Mouse (Mus musculus) heart, embryonic 10.5 days (tissue): Measurements from ENCODE around the gene Cbx1. TPM values are rescaled to one million over a fixed set of nuclear protein-coding genes. Genes with fewer than 3 reads are reported as not detected.

ENCODE experiments used
- DNase-seq: peaks from one replicate; pipeline ENCODE4 v3.0.0-alpha.2; 2017; ENCODE audit warnings: low spot score
- H3K27ac ChIP-seq: fragments of 300-500 bp; sonication (generic); 2 replicates; pipeline ENCODE4 v1.5.1; 2016; ENCODE audit warnings: mild to moderate bottlenecking
- H3K27me3 ChIP-seq: fragments of 300-500 bp; sonication (generic); 2 replicates; pipeline ENCODE4 v1.6.1; 2016; ENCODE audit warnings: mild to moderate bottlenecking; ENCODE audit not compliant: poor library complexity, insufficient read depth, severe bottlenecking
- H3K36me3 ChIP-seq: fragments of 300-500 bp; sonication (generic); 2 replicates; pipeline ENCODE4 v1.6.1; 2016; ENCODE audit warnings: mild to moderate bottlenecking, moderate library complexity
- H3K4me1 ChIP-seq: fragments of 300-500 bp; sonication (generic); 2 replicates; pipeline ENCODE4 v1.6.1; 2016; ENCODE audit warnings: mild to moderate bottlenecking
- H3K4me3 ChIP-seq: fragments of 300-500 bp; sonication (generic); 2 replicates; pipeline ENCODE4 v1.5.1; 2016; ENCODE audit warnings: mild to moderate bottlenecking, moderate library complexity
- H3K9me3 ChIP-seq: fragments of 300-500 bp; sonication (generic); 2 replicates; pipeline ENCODE4 v1.6.1; 2016; ENCODE audit warnings: mild to moderate bottlenecking, moderate library complexity
- WGBS: fragments of 180-500 bp; shearing (Covaris S2); methylation state at CpG from one replicate; pipeline ENCODE4 v1.1.7; 2016; 5-methylcytosine and 5-hydroxymethylcytosine counted together
- polyA plus RNA-seq: library from polyadenylated mRNA; unstranded; fragments of >200 nt; fragmentation: Nextera tagmentation; extraction: Ambion mirVana; gene quantifications from 2 replicates; pipeline ENCODE4 v1.2.1, GENCODE M21; 2016

The Cbx1 gene
- polyA plus RNA-seq, 1 experiment from 2014 or later, result 101 TPM

DNA sequence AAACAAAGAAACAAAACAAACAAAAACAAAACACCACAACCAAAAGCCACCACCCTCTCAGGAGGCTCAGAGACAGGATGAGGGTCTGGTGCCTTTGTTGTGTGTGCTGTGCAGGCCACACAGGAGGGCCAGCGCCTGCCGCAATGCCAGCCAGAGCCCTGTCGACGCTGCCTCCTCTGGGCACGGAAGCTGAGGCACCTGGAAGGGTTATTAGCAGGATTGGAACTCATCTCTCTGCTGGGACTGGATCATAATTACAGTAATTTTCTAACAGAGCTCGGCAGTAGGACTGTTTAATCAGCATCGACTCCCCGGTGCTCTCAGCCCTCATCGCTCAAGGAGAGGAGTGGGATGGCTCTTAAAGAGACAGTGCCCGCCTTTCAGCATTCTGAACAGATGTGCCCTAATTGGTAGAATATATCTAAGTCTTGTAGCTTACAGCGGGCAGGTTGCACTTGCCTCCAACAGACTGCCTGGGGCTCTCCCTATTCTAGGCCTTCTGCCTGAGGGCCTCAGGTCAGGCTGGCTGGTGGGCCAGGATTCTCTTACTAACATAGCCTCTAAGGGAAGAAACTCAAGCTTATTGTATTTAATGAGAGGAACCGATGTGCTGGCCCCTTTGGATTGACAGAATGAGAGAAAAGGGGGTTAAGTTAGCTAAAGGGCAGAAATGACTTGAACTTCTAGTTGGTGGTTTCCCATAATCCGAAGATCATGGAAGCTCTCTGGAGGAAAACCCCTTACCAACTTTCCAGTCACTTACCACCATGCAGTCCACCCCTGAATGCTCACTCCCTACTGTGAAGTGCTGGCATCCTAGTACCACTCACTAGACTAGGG, 24.2 kb upstream of the Cbx1 start:
- 38% methylated on average over 13 of the region's 13 CpGs for WGBS

DNA sequence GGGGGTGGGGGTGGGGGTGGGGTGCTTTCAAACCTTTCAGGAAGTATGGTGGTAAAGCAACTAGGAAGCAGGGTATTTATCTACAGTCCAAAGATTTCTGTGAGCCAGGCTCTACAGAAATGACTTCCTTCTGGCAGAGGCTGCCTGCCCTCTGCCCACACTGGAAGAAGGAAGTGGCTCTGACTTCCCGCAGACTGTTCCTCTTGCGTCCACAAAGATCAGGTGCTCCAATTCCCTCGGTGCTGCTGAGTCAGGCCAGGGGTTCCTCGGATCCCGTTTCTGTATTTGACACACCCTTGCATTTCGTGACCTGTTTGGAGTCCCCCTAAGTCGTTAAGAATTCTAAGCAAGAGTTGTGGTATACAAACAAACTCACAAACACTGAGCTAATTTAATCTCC, 23.3 kb upstream of the Cbx1 start:
- 62% methylated on average over 7 of the region's 7 CpGs for WGBS
- Histone ChIP-seq H3K4me3 (no peak overlapping the region), H3K27me3 (no peaks in the 10 kb centered on the region), H3K27ac (no peak overlapping the region), H3K9me3 (no peaks in the 10 kb centered on the region), H3K36me3 (peaks cover 31% of the 10 kb centered on the region), H3K4me1 (peaks cover 27% of the 10 kb centered on the region)
- no peak for DNase-seq

More for the DNA sequence above, 24.2 kb upstream of the Cbx1 start:
- no peaks in the 10 kb centered on the region for H3K9me3 ChIP-seq
- H3K4me1 ChIP-seq, result peaks cover 27% of the 10 kb centered on the region
- DNase-seq, result no peak
- H3K36me3 ChIP-seq, result peaks cover 22% of the 10 kb centered on the region
- no peaks in the 10 kb centered on the region for H3K27me3 ChIP-seq
- no peak overlapping the region for H3K27ac ChIP-seq
- H3K4me3 ChIP-seq, result no peak overlapping the region

GRCm38 (mm10) chr11:96766555-96766954, 22.4 kb upstream of the Cbx1 start:
- 80% methylated on average over 12 of the region's 12 CpGs for WGBS
- H3K9me3 ChIP-seq, result no peaks in the 10 kb centered on the region
- H3K4me1 ChIP-seq, result peaks cover 27% of the 10 kb centered on the region
- no peak overlapping the region for H3K27ac ChIP-seq
- H3K27me3 ChIP-seq, result no peaks in the 10 kb centered on the region
- no peak overlapping the region for H3K4me3 ChIP-seq
- H3K36me3 ChIP-seq, result peaks cover 40% of the 10 kb centered on the region
- no peak for DNase-seq

DNA sequence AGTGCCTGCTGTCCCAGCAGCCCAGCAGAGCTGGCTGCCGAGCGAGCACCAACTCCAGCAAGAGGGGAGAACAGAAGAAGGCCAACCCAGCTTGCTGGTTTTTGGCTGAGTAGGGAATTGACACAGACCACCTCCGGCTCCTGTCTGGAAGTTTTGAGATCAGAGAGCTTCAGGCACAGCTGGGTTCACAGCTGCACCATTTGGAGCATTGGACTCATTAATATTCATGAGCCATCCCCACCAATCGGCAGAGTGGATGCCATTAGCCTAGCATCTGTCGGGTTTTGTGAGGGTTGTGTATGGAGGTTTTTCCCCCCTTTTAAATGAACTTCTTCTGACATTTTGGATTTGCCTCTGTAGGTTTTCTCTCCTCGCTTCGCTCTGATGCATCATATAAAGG, 21.8 kb upstream of the Cbx1 start:
- 50% methylated on average over 7 of the region's 7 CpGs for WGBS
- H3K27me3 ChIP-seq, result no peaks in the 10 kb centered on the region
- DNase-seq, result no peak

DNA sequence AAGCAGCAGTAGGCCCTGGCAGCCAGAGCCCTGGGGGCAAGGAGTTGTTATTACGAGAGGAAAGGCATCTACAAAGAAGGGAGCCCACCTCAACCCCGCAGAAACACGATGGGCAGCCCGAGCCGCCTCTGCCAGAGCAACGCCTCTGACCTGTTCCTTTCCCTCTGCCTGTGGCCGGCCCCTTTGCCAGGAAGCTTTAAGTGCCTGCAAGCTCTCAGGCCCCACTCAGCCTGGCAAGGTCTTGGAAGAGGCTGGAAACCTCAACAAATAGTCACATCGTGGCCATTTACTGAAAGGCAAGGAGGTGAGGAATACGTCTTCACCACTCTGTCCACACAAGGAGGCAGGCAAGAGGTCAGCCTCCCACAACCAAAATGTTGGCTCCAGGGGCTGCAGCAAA, 20.7 kb upstream of the Cbx1 start:
- Histone ChIP-seq H3K36me3 (peaks cover 57% of the 10 kb centered on the region), H3K27me3 (no peaks in the 10 kb centered on the region), H3K4me3 (no peak overlapping the region), H3K4me1 (peaks cover 24% of the 10 kb centered on the region), H3K27ac (no peak overlapping the region), H3K9me3 (no peaks in the 10 kb centered on the region)
- 57% methylated on average over 9 of the region's 9 CpGs for WGBS
- no peak for DNase-seq

More for the DNA sequence above, 21.8 kb upstream of the Cbx1 start:
- peaks cover 27% of the 10 kb centered on the region for H3K4me1 ChIP-seq
- H3K4me3 ChIP-seq, result no peak overlapping the region
- H3K36me3 ChIP-seq, result peaks cover 46% of the 10 kb centered on the region
- no peak overlapping the region for H3K27ac ChIP-seq
- no peaks in the 10 kb centered on the region for H3K9me3 ChIP-seq

- Histone ChIP-seq H3K27ac (no peak overlapping the region), H3K9me3 (no peaks in the 10 kb centered on the region), H3K36me3 (peaks cover 65% of the 10 kb centered on the region), H3K4me3 (no peak overlapping the region), H3K4me1 (peaks cover 8% of the 10 kb centered on the region), H3K27me3 (no peaks in the 10 kb centered on the region)
- no peak for DNase-seq
- WGBS, result 92% methylated on average over 9 of the region's 9 CpGs
Measured at GRCm38 (mm10) chr11:96771274-96771975, 17.5 kb upstream of the Cbx1 start.

DNA sequence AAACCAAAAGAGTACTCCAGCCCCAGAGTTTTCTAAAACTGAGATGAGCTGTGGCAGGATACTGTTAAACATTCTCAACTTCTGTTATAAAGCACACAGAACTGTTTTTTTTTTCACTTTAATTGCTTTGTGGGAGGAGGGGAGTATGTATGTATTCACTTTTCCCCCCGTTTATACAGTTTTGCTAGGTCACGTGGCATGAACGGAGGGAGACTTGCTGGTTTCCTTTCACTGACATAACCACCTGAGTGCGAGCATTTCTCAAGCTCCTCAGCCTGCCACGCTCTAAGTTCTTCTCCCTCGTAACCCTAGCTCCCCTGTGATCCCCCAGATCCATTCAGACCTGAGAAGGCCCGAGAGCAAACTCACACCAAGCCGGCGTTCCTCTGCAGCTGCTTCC, 16.5 kb upstream of the Cbx1 start:
- WGBS, result 89% methylated on average over 9 of the region's 9 CpGs
- no peaks in the 10 kb centered on the region for H3K27me3 ChIP-seq
- no peak overlapping the region for H3K27ac ChIP-seq
- H3K4me3 ChIP-seq, result no peak overlapping the region
- peaks cover 65% of the 10 kb centered on the region for H3K36me3 ChIP-seq
- no peak for DNase-seq
- H3K4me1 ChIP-seq, result peaks cover 18% of the 10 kb centered on the region
- H3K9me3 ChIP-seq, result no peaks in the 10 kb centered on the region

GRCm38 (mm10) chr11:96774536-96774935, 14.4 kb upstream of the Cbx1 start:
- no peak overlapping the region for H3K4me3 ChIP-seq
- H3K9me3 ChIP-seq, result no peaks in the 10 kb centered on the region
- no peaks in the 10 kb centered on the region for H3K27me3 ChIP-seq
- no peak overlapping the region for H3K27ac ChIP-seq
- DNase-seq, result no peak
- 85% methylated on average over 3 of the region's 3 CpGs for WGBS
- peaks cover 45% of the 10 kb centered on the region for H3K36me3 ChIP-seq
- peaks cover 17% of the 10 kb centered on the region for H3K4me1 ChIP-seq

- no peaks in the 10 kb centered on the region for H3K27me3 ChIP-seq
- 84% methylated on average over 8 of the region's 8 CpGs for WGBS
- no peak for DNase-seq
- peaks cover 40% of the 10 kb centered on the region for H3K36me3 ChIP-seq
- no peak overlapping the region for H3K27ac ChIP-seq
- H3K9me3 ChIP-seq, result no peaks in the 10 kb centered on the region
- no peak overlapping the region for H3K4me3 ChIP-seq
- peaks cover 17% of the 10 kb centered on the region for H3K4me1 ChIP-seq
Measured at GRCm38 (mm10) chr11:96775063-96775462, 13.9 kb upstream of the Cbx1 start.

GRCm38 (mm10) chr11:96775665-96776064, 13.3 kb upstream of the Cbx1 start:
- H3K9me3 ChIP-seq, result no peaks in the 10 kb centered on the region
- peaks cover 17% of the 10 kb centered on the region for H3K4me1 ChIP-seq
- 79% methylated on average over 7 of the region's 7 CpGs for WGBS
- DNase-seq, result no peak
- H3K27me3 ChIP-seq, result no peaks in the 10 kb centered on the region
- H3K36me3 ChIP-seq, result peaks cover 34% of the 10 kb centered on the region
- H3K4me3 ChIP-seq, result no peak overlapping the region
- no peak overlapping the region for H3K27ac ChIP-seq

DNA sequence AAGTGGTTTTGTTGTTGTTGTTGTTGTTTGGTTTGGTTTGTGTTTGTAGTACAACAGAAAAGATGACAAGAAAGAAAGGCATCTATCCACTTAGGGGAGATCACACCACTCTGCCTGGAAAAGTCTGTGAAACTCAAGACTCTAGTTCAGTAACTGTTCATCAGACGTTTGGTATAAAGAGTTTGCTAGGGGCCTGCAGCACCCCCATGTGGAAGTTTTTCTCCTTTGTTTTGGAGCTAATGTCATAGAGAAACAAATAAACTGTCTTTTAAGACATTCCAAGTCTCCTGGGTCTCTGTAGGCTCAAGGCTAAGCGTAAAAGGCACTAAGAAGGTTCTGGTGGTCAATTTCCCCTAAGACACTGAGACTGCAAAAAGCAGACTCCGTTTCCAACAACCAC, 12.9 kb upstream of the Cbx1 start:
- 50% methylated on average over 3 of the region's 3 CpGs for WGBS
- H3K27me3 ChIP-seq, result no peaks in the 10 kb centered on the region
- no peak for DNase-seq
- no peak overlapping the region for H3K4me3 ChIP-seq
- no peaks in the 10 kb centered on the region for H3K9me3 ChIP-seq
- no peak overlapping the region for H3K27ac ChIP-seq
- peaks cover 30% of the 10 kb centered on the region for H3K36me3 ChIP-seq
- peaks cover 17% of the 10 kb centered on the region for H3K4me1 ChIP-seq

DNA sequence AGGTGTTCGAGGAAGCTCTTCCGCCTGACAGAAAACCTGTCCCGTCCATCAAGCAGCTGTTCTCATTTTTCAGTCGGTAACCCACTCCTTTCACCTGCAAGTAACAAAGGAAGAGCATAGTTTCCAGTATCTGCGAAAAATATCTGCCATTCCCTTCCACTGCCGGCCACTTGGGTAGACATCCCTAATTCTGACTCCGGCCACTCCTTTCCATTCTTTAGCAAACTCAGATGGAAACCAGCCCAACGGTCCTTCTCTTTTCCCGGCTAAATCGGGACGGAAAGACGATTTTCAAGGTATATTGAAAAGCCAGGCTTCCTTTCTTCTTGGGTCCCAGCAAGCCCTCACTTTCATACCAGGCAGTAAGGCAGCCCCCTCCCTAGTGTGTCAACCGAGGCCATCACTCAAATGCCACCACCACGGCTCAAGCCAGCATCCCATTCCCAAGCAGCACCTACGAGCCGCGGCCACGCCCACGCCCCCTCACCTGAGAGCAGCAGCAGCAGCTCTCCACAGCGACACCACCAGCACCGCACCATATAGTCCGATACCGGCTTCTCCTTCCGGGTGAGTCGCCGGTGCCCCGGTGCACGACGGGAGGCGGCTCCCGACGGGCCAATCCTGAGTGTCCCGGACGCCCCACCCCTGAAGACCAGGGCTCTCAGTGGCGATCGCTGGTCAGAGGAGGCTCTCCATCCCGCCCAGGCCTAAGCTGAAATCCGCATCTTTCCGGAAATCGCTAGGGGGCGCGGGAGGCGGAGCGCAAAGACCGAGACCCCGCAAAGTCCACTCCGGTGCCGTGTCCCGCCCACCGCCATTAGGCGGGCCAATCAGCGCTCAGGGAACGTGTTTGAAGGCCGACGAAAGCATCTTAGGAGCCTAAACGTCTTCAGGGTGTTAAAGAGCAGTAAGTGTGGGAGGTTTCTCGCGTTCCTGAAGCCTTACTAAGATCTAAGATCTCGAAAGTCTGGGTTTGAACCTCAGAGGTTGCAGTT, 11.7 kb upstream of the Cbx1 start, which contains the start of gene Snx11:
Gene Snx11 (minus strand): TSS at position 592 of the 995 bp plus-strand sequence.
- H3K36me3 ChIP-seq, result peaks cover 18% of the 10 kb centered on the region
- peak within 1 kb of the TSS; percentile 83 for H3K27ac ChIP-seq
- no peaks in the 10 kb centered on the region for H3K27me3 ChIP-seq
- 2% methylated on average over 59 of the region's 59 CpGs for WGBS
- DNase-seq, result peak; percentile 100
- peaks cover 17% of the 10 kb centered on the region for H3K4me1 ChIP-seq
- no peaks in the 10 kb centered on the region for H3K9me3 ChIP-seq
- H3K4me3 ChIP-seq, result peak within 1 kb of the TSS; percentile 82
